Mouse (Mus musculus): ENCODE results near the gene Zc3h15. TPM values are rescaled to one million over a fixed set of nuclear protein-coding genes. Genes with fewer than 3 reads are reported as not detected.
"Not testable (repeated sequence)": the region's sequence is repeated elsewhere in the genome, so short reads cannot be mapped to it uniquely, and the experiment has no call there.

Zc3h15 gene
- 100 to 1,000 TPM; 131 to 133 TPM for total RNA-seq (2021)
- long read RNA-seq, experiment 1, transcript Zc3h15-201 (10 exons, 2,111 nt): major isoform, 139 of 150 reads
- long read RNA-seq, experiment 1, partial matches to known transcripts: 6 of 150 reads
- long read RNA-seq, experiment 1, other reads (novel, unspliced or antisense): 3 of 150 reads
- long read RNA-seq, experiment 2, transcript Zc3h15-201 (10 exons, 2,111 nt): major isoform, 119 of 125 reads
- long read RNA-seq, experiment 2, partial matches to known transcripts: 5 of 125 reads
- long read RNA-seq, experiment 2, other reads (novel, unspliced or antisense): 1 of 125 reads

GRCm38 (mm10) chr2:83644276-83645252 lies at the start of gene Zc3h15:
TSS of gene Zc3h15 (plus strand) at chr2:83644435.
- intact Hi-C loops (cut with DNase I): no loop called here
- DNase-seq (ENCODE audit: low spot score in 2 of 2): peak; percentile 93 to 95

DNA sequence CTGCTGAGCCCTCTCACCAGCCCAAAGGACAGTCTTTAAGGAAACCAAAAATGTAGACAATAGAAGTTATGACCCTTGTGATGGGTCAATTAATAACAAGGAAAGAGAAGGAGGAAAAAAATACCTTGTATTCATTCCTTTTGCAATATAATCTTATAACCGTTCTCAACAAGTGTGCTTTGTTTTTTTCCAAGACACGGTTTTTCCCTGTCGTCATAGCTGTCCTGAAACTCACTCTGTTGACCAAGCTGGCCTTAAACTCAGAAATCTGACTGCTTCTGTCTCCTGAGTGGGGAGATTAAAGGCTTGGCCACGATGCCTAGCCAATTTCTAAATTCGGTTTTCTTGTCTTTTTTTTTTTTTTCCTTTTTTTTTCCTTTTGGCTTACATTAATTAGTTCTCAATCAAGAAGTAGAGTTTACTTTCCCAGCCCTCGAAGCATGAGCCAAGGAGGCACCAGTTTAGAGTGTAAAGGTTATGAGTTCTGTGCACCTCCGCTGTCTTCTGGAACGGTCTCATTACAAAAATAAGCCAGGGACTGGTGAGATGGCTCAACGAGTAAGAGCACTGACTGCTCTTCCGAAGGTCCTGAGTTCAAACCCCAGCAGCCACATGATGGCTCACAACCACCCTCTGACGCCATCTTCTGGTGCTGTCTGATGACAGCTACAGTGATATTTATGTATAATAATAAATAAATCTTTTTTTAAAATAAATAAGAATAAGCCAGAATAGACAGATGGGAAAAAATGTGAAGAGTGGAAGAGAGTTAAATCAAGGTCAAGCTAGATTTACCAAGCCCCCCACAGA lies 23.5 kb upstream of the Zc3h15 start:
- intact Hi-C loops (cut with DNase I): loop anchor here (10.0 kb wide), 2 partner anchors 154 to 1236 kb away; no protein-coding TSS in a partner anchor

GRCm38 (mm10) chr2:83621511-83621910 lies 22.7 kb upstream of the Zc3h15 start:
- intact Hi-C loops (cut with DNase I): loop anchor here (10.0 kb wide), 2 partner anchors 153 to 1237 kb away; no protein-coding TSS in a partner anchor
- DNase-seq (ENCODE audit: low spot score in 2 of 2): no peak

More for the DNA sequence above, 23.5 kb upstream of the Zc3h15 start:
- DNase-seq (ENCODE audit: low spot score in 2 of 2): no peak

DNA sequence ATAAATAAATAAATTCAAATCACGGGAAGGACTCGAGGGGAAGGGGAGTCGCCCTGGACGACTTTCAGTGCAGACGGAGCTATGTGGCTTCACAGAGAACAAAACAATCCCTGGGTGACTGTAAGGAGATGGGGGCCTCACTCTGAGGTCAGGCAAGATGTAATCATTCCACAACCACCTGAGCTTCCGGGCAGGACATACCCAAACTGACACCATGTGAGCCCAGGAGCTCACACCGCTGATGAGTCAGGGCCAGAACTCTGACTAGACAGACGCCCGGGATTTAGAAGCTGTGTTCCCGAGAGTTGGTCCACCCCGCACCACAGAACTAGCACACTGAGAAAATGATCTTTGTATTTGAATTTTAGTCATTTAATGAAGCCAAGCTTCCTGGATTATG lies 21.4 kb upstream of the Zc3h15 start:
- DNase-seq (ENCODE audit: low spot score in 2 of 2): no peak
- intact Hi-C loops (cut with DNase I): loop anchor here (10.0 kb wide), 2 partner anchors 152 to 1238 kb away; no protein-coding TSS in a partner anchor

DNA sequence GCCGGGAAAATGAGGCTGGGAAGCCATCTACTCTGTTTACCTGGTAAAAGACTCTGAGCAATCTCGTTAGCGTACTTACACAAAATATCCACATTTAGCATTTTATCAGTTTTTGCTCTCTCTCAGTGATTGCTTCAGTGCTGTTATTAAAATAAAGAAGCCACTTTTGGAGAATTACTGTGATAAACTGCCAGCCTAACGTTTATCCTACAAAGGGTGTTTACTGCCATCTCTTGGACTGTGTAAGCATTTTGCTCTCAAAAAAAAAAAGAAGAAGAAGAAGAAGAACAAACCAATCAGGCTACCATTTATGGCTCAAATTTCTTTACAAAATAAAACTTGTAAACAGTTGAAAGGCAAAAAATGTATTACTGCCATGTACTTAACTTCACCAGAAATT lies 20.2 kb upstream of the Zc3h15 start:
- DNase-seq (ENCODE audit: low spot score in 2 of 2): no peak

GRCm38 (mm10) chr2:83625226-83626108 lies 18.8 kb upstream of the Zc3h15 start:
- intact Hi-C loops (cut with DNase I): loop anchor here (10.0 kb wide), 2 partner anchors 149 to 1241 kb away; no protein-coding TSS in a partner anchor
- peak; percentile 74 to 75 for DNase-seq (ENCODE audit: low spot score in 2 of 2)

More for the DNA sequence above, 20.2 kb upstream of the Zc3h15 start:
- intact Hi-C loops (cut with DNase I): loop anchor here (10.0 kb wide), 2 partner anchors 151 to 1239 kb away; no protein-coding TSS in a partner anchor

DNA sequence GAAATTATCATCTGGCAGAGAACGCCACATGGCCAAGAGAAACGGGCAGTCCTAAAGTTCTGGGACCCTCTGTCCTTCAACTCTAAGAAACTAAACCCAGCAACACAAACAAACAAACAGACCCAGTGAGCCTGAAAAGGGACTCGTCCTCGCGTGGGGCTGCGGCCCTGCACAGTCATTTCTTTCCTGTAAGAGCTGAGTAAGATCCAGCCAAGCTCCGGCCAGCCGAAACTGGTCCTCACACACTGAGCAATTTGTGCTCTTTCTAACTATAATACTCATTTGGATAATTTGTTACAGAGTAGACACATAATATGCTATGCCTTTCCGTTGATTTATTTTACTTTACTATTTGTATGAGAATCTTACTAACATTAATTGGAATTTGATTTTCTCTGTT lies 17.4 kb upstream of the Zc3h15 start:
- DNase-seq (ENCODE audit: low spot score in 2 of 2): no peak
- intact Hi-C loops (cut with DNase I): loop anchor here (10.0 kb wide), 2 partner anchors 148 to 1242 kb away; no protein-coding TSS in a partner anchor

DNA sequence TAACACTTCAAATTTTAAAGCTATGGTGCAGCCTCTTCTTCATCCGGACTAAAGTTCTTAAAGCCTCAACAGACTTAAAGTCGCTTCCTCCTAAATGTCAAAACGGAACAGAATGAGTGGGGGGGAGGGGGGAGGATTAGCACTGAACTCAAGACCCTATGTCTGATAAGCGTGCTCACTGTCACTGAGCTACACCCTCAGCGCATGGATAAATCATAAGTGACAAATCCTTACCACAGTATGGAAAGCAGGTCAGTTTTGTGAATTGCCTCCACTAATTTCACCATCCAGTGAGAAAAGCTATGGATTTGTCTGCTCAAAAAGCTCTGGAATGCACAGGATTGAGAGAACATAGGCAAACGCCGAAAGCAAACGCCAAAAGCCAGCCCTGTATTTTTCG lies 16.7 kb upstream of the Zc3h15 start:
- DNase-seq (ENCODE audit: low spot score in 2 of 2): no peak
- intact Hi-C loops (cut with DNase I): loop anchor here (10.0 kb wide), 2 partner anchors 147 to 1243 kb away; no protein-coding TSS in a partner anchor

- intact Hi-C loops (cut with DNase I): loop anchor here (10.0 kb wide), 2 partner anchors 147 to 1243 kb away; no protein-coding TSS in a partner anchor
- no peak for DNase-seq (ENCODE audit: low spot score in 2 of 2)
Observed at GRCm38 (mm10) chr2:83627932-83628331, 16.3 kb upstream of the Zc3h15 start.

DNA sequence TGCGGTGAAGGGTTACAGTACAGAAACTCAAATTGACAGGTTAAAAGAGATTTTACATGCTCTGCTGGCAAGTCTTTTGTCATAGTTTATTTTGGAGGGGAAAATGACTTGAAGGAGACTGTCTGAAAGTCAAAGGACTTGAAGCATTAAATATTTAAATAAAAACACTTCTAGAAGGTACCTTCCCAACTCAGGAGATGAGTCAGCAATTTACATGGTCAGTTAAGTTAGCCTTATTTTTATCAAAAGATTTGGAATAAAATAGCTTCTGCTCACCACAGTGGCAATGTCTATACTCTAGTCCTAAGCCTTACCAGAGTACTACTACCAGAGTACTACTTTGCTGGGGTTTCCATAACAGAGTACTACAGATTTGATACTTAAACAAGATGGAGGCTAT lies 2.2 kb upstream of the Zc3h15 start:
- intact Hi-C loops (cut with DNase I): no loop called here

DNA sequence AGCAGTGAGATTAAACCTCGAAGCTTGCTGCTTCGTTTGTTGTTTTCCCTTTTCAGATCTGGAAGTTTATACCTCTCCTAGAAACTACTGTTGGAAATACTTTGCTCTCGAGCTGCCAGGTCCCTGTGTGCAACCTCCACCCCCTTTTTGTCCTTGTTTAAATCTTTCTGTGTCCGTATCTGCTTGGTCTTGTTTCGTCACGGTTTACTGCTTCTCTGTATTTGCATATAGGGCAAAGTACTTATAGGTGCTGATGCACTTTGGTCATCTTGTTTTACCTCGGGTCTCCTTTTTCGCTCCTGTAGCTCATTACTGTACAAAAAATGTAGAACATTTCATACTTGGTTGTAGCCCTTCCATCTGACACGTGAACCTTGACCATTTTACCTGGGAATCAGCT lies 4.7 kb downstream of the Zc3h15 start:
- no peak for DNase-seq (ENCODE audit: low spot score in 2 of 2)
- intact Hi-C loops (cut with DNase I): no loop called here

More for the DNA sequence above, 2.2 kb upstream of the Zc3h15 start:
- DNase-seq (ENCODE audit: low spot score in 2 of 2): no peak

GRCm38 (mm10) chr2:83652606-83653005 lies 8.4 kb downstream of the Zc3h15 start:
- intact Hi-C loops (cut with DNase I): no loop called here
- no peak for DNase-seq (ENCODE audit: low spot score in 2 of 2)

DNA sequence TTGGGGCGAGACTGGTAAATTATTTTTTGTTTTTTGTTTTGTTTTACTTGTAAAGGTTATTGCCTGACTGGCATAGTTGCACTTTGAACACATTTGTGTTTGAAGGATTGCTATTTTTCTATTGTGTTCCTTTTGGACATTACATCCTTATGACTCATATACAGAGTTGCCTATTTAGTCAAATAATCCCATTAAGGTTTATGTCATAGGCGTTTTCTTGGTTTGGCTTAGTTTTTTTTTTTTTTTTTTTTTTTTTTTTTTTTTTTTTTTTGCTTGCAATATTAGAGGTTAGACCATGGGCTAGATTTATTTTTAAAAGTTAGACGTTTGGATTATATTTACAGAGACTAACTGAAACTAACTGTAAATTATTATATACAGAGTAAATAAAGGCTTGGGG lies 15.0 kb downstream of the Zc3h15 start:
- intact Hi-C loops (cut with DNase I): no loop called here
- DNase-seq (ENCODE audit: low spot score in 2 of 2): no peak

GRCm38 (mm10) chr2:83660114-83660513 lies 15.9 kb downstream of the Zc3h15 start:
- intact Hi-C loops (cut with DNase I): no loop called here
- DNase-seq (ENCODE audit: low spot score in 2 of 2): no peak

DNA sequence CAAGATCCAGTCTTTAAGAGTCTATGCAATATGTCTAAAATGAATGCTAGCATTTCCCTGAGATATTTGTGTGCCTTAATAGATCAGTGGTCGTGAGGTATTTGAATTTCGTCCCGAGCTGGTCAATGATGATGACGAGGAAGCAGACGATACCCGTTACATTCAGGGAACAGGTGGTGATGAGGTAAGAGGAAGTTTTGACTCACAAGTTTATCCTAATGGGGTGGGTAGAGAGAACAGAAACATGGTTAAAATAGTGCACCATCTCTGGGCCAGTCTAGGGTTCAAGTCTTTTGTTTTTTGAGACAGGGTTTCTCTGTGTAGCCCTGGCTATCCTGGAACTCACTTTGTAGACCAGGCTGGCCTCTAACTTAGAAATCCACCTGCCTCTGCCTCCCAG lies 17.1 kb downstream of the Zc3h15 start:
- intact Hi-C loops (cut with DNase I): no loop called here

DNA sequence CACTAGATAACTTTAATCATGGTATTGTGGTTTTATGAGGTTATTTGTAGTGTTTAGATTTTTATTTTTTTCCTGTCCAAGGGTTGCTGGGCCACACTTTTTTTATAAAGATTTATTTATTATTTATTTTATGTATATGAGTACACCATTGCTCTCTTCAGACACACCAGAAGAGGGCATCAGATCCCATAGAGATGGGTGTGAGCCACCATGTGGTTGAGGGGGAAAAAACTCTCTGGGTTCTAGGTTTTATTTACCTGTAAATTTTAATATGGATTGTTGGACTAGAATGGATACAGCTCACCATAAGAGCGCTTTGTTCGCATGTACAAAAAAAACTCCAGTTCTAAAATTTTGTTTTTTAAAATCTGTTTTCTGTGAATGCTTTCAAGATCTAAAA lies 20.8 kb downstream of the Zc3h15 start:
- not testable (repeated sequence) for DNase-seq (ENCODE audit: low spot score in 2 of 2)
- intact Hi-C loops (cut with DNase I): loop anchor here (5.0 kb wide), 1 partner anchor 107 kb away; no protein-coding TSS in a partner anchor

More for the DNA sequence above, 17.1 kb downstream of the Zc3h15 start:
- DNase-seq (ENCODE audit: low spot score in 2 of 2): no peak

GRCm38 (mm10) chr2:83667430-83667829 lies 23.2 kb downstream of the Zc3h15 start:
- no peak for DNase-seq (ENCODE audit: low spot score in 2 of 2)
- intact Hi-C loops (cut with DNase I): loop anchor here (5.0 kb wide), 1 partner anchor 105 kb away; no protein-coding TSS in a partner anchor

DNA sequence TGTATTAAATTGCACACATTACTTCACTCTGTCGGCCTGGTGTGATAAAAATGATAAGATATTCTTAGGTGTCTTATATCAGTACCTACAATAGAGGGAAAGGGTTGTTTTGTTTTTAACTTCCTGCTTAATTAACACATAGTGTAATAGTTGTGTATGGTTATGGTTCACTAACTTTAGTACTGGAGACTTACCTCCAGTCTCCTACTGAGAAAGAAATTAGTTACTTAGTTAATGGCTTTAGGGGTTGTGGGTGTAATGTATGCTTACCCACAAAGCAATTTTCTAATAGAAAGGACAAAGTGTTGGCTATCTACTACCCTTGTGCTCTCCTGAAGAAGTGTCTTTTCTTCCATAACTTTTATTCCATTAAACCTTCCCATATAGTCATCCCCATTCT lies 23.8 kb downstream of the Zc3h15 start:
- DNase-seq (ENCODE audit: low spot score in 2 of 2): no peak
- intact Hi-C loops (cut with DNase I): loop anchor here (5.0 kb wide), 1 partner anchor 104 kb away; no protein-coding TSS in a partner anchor

Measured in left cerebral cortex, postnatal 14 days (tissue).